Mouse (Mus musculus): Measurements from ENCODE around the gene Olfr495.

Gene Olfr495

DNA sequence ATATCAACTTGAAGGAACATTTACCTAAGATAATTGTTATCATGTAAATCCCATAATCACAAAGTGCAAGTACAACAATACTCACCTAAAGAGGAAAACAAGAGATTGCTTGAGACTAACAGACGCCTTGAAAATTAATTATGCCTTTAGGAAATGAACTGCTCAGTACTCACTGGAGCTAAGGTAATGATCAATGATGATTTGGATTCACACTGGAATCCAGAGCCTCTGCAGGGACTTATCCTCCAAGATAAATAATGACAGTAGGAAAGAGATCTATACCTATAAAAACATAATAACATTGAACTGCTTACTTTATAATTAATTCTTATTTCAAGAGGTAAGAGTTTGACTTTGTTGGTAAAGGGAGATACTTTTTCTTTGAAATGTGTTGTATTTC is at the start of gene Olfr495:
Gene Olfr495, plus strand, starts transcription at position 301 of the 400 bp plus-strand sequence.
- DNase-seq (ENCODE audit: low read depth, low spot score): no peak

DNA sequence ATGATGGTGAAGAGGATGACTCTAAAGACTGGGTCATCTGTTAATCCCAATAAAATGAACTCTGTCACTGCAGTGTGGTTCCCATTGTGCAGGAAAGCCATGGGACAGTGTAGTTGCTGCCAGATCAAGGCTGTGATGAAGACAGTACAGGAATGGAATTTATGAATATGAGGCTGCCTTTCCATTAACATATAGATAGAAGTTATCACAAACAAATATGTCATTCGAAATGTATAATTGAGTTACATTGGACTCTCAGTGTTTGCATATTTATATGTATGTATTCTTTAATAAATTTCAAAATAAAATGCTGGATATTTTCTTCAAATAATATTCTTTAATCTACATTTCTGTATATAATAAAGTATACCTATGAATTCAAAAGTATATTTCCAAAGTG is 46.1 kb upstream of the Olfr495 start, which contains the start of gene Olfr493:
Gene Olfr493, minus strand, starts transcription at position 101 of the 400 bp plus-strand sequence.
- DNase-seq (ENCODE audit: low read depth, low spot score): no peak

DNA sequence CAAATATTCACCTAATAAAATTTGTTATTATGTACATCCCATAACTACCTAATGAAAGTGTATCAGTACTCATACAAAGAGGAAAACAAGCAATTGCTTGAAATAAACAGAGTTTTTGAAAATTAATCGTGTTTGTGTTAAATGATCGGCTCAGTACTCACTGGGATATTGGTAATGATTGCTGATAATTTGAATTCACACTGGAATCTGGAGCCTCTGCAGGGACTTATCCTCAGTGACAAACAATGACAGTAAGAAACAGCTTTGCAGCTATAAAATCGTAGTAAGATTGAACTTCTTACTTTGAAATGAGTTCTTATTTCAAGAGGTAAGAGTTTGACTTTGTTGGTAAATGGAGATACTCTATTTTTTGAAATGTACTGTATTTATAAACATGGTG is 27.9 kb upstream of the Olfr495 start, which contains the start of gene Olfr494:
Gene Olfr494, plus strand, starts transcription at position 301 of the 400 bp plus-strand sequence.
- no peak for DNase-seq (ENCODE audit: low read depth, low spot score)

DNA sequence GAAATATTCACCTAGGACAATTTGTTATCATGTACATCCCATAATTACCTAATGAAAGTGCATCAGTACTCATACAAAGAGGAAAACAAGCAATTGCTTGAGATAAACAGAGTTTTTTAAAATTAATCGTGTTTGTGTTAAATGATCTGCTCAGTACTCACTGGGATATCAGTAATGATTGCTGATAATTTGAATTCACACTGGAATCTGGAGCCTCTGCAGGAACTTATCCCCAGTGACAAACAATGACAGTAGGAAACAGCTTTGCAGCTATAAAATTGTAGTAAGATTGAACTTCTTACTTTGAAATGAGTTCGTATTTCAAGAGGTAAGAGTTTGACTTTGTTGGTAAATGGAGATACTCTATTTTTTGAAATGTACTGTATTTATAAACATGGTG is 27.2 kb downstream of the Olfr495 start, which contains the start of gene Olfr497:
Gene Olfr497, plus strand, starts transcription at position 301 of the 400 bp plus-strand sequence.
- no peak for DNase-seq (ENCODE audit: low read depth, low spot score)

Measured in A20 (cell line).